Mouse (Mus musculus) hindbrain, postnatal 0 days (tissue): ENCODE results near the gene Epm2a. TPM values are rescaled to one million over a fixed set of nuclear protein-coding genes. Genes with fewer than 3 reads are reported as not detected.
"Not testable (repeated sequence)": the region's sequence is repeated elsewhere in the genome, so short reads cannot be mapped to it uniquely, and the experiment has no call there.

Source experiments
- ATAC-seq: fragments of 200-750 bp; cut with Nextera tagmentation; 2 replicates; pipeline ENCODE4 v1.8.0; 2017; ENCODE audit warnings: mild to moderate bottlenecking, moderate TSS enrichment, moderate library complexity
- DNase-seq: peaks from one replicate; pipeline ENCODE4 v3.0.0-alpha.2; 2015; ENCODE audit warnings: low spot score
- H3K27ac ChIP-seq: fragments of 300-500 bp; sonication (generic); 2 replicates; pipeline ENCODE4 v1.5.1; 2014; ENCODE audit warnings: mild to moderate bottlenecking
- H3K27me3 ChIP-seq: fragments of 300-500 bp; sonication (generic); 2 replicates; pipeline ENCODE4 v1.6.1; 2014; ENCODE audit warnings: low read length, mixed read lengths; ENCODE audit not compliant: insufficient read depth
- H3K36me3 ChIP-seq: fragments of 300-500 bp; sonication (generic); 2 replicates; pipeline ENCODE4 v1.6.1; 2014; ENCODE audit warnings: low read length, mixed read lengths; ENCODE audit not compliant: insufficient read depth
- H3K4me1 ChIP-seq: fragments of 300-500 bp; sonication (generic); 2 replicates; pipeline ENCODE4 v1.6.1; 2014; ENCODE audit warnings: antibody characterized with exemption, low read length, mixed read lengths; ENCODE audit not compliant: insufficient read depth
- H3K4me2 ChIP-seq: fragments of 300-500 bp; sonication (generic); 2 replicates; pipeline ENCODE4 v1.6.1; 2014; ENCODE audit warnings: low read depth, mild to moderate bottlenecking, low read length, moderate library complexity, mixed read lengths
- H3K4me3 ChIP-seq: fragments of 300-500 bp; sonication (generic); 2 replicates; pipeline ENCODE4 v1.5.1; 2014; ENCODE audit warnings: low read length
- H3K9ac ChIP-seq: fragments of 300-500 bp; sonication (generic); replicated peaks from 2 replicates; pipeline ENCODE4 v1.6.1; 2014; ENCODE audit warnings: mild to moderate bottlenecking, low read length, moderate library complexity, mixed read lengths
- H3K9me3 ChIP-seq: fragments of 300-500 bp; sonication (generic); 2 replicates; pipeline ENCODE4 v1.6.1; 2016; ENCODE audit warnings: low read length, mixed read lengths
- CTCF ChIP-seq: IDR thresholded peaks from 2 replicates; pipeline ENCODE4 v1.5.1; 2016; ENCODE audit warnings: antibody characterized with exemption, control low read depth, low read depth
- WGBS: fragments of 180-500 bp; shearing (Covaris S2); extraction: QIAGEN DNeasy Blood & Tissue Kit; methylation state at CpG from one replicate; pipeline ENCODE4 v1.1.7; 2014; 5-methylcytosine and 5-hydroxymethylcytosine counted together
- polyA plus RNA-seq: library from polyadenylated mRNA; unstranded; fragments of >200 nt; fragmentation: Nextera tagmentation; extraction: Ambion mirVana; gene quantifications from 2 replicates; pipeline ENCODE4 v1.2.1, GENCODE M21; 2015
- total RNA-seq: library from RNA; depleted of rRNA; stranded (reverse); fragments of >200 nt; gene quantifications from 2 replicates; pipeline ENCODE4 v1.2.3, GENCODE M21; 2014

Gene Epm2a
- total and polyA plus RNA-seq, 2 experiments from 2014 or later: 4.3 to 33.1 TPM

DNA sequence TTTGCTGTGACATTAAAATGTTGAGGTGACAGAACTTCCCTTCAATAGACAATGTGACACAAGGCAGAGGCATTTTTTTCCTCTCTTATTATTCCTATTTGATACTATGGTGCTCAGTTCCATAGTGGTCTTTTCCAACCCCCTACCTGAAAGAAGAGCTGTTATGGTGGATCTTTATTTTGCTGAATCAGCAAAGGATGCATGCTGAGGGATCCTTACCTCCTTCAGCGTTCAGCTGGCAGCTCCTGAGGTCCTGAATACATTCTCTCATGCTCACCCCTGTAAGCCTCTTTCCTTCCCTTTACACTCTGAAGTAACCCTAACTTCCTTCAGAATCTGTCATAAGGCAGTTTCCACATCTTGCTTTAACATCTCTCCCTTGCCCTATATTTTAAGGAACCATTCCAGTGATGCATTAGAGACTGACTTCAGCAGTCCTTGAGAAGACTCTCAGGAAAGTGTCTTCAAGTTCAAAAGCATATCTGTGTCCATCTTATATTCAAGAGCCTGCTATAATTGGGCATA is 23.7 kb upstream of the Epm2a start:
- Histone ChIP-seq H3K9ac (no peak overlapping the region), H3K9me3 (no peaks in the 10 kb centered on the region), H3K4me2 (no peak overlapping the region), H3K4me3 (no peak overlapping the region), H3K27me3 (no peaks in the 10 kb centered on the region), H3K36me3 (no peaks in the 10 kb centered on the region), H3K4me1 (no peaks in the 10 kb centered on the region), H3K27ac (no peak overlapping the region)
- ATAC-seq: no peak
- TF ChIP-seq CTCF: no peak
- DNase-seq: no peak
- 77% methylated on average over 1 of the region's 1 CpGs for WGBS

DNA sequence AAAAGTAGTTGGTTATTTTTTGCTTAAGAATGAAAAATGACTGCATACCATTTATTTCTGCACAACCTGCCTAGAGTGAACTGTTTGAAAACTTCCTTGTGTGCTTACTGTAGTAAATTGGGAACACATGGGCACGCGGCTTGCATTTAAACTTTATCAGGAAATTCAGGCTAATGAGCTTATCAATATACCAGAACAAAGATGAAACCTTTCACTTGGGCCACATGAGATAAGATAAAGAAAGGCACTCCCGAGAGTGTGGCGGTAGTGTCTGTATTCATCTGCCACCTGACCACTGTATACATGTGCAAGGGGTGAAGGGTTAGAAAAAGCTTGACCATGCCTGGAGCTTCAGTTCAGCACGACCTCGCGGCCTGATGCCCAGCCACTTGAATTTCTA is 20.9 kb upstream of the Epm2a start:
- no peaks in the 10 kb centered on the region for H3K4me1 ChIP-seq
- ATAC-seq (no peak), DNase-seq (no peak)
- WGBS: 91% methylated on average over 7 of the region's 7 CpGs
- no peak overlapping the region for H3K27ac ChIP-seq
- no peaks in the 10 kb centered on the region for H3K36me3 ChIP-seq
- TF ChIP-seq CTCF: no peak
- H3K27me3 ChIP-seq: no peaks in the 10 kb centered on the region
- no peaks in the 10 kb centered on the region for H3K9me3 ChIP-seq
- H3K4me2 ChIP-seq: no peak overlapping the region
- no peak overlapping the region for H3K4me3 ChIP-seq
- H3K9ac ChIP-seq: no peak overlapping the region

DNA sequence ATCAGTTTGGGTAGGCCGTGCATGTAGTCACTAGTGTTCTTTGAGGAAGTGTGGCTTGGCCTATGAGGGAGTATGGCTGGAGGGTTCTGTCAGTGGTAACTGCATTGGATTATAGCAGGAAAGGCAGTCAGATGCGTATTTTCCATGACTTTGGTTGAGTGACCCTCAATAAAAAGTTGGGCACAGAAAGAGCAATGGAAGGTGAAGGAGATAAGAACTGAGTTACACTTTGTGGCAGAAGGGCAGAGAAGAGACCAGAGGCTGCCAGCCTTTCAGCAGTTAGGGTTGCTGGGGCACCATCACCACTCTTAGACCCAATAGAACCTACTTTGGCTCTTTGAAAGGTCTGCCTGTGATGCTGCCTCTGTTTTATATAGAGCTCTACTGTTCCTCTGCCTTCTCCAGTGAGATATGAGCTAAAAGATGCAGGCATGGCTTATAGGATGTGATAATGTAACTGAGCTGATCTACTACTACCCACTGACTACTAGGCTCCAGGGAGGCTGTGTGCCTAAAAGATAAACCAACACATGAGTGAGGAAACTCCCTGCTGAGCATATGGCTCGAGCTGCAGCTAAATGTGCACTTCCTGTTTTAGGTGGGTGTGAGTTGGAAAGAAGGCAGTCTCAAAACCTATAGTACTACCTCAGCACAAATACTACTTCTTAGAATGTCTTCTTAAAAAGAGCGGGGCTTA is 19.9 kb upstream of the Epm2a start:
- no peak for ATAC-seq
- Histone ChIP-seq H3K36me3 (no peaks in the 10 kb centered on the region), H3K9ac (no peak overlapping the region), H3K27me3 (no peaks in the 10 kb centered on the region), H3K4me3 (no peak overlapping the region), H3K27ac (no peak overlapping the region), H3K9me3 (no peaks in the 10 kb centered on the region), H3K4me1 (no peaks in the 10 kb centered on the region), H3K4me2 (no peak overlapping the region)
- TF ChIP-seq CTCF: no peak
- DNase-seq: no peak
- WGBS: 78% methylated on average over 4 of the region's 4 CpGs

DNA sequence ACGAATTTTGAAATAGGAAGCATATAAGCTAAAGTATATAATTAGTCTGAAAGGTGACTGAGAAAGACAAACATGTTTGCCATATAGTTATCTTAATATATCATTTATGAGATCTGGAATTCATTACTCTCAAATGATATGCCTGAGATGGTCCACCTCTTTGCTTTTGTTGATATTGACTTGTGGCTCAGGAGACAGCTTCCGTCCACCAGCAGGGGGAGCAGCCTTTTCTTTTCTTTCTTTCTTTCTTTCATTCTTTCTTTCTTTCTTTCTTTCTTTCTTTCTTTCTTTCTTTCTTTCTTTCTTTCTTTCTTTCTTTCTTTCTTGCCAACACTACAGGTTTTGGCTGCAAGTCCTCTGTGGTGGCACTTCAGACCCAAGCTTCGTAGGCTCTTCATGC is 16.7 kb upstream of the Epm2a start:
- H3K4me3 ChIP-seq: no peak overlapping the region
- no peaks in the 10 kb centered on the region for H3K4me1 ChIP-seq
- H3K4me2 ChIP-seq: no peak overlapping the region
- no peak overlapping the region for H3K9ac ChIP-seq
- H3K36me3 ChIP-seq: no peaks in the 10 kb centered on the region
- DNase-seq (no peak), ATAC-seq (no peak)
- no peak overlapping the region for H3K27ac ChIP-seq
- WGBS: 97% methylated on average over 3 of the region's 3 CpGs
- H3K27me3 ChIP-seq: no peaks in the 10 kb centered on the region
- TF ChIP-seq CTCF: peak; percentile 58
- H3K9me3 ChIP-seq: no peaks in the 10 kb centered on the region

DNA sequence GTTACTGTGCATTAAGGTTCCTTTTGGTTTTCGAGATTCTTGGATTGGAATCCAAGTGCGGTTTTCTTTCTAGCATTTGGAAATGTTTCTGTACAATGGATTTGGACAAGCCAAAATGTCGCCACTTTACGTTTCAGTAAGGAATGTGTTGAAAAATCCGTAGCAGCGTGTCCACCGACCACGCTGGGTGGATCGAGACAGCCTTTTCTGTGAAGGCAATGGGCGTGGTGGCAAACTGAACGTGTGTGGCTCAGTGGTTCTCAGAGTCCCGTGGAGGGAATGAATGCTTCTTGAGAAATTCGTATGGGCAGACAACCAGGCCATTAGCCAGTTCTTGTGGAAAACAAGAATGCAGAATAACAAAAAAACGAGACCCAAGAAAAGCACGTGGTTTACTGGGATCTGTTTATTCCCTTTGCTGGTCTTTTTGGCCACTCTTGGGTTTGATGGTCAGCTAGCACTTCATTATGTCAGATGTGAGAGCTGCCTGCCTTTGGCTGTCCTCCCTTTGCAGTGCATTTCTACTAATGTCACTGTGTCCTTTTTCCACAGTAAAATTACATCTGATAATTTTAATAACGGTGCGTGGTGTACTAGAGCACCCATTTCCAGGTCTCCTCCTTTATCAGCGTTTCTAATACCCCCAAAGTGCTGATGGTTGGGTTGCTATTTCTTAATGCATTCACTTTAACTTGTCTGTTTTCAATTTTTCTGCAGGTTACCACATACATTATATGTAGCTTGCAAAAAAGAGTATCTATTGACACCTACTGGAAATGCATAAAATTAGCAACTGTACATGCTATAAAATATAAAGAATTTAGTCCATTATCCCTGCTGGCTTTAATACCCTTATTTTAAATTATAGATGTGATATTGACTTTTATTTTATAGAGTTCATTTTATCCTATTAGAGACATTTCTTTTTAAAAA is 1.6 kb downstream of the Epm2a start:
- 72% methylated on average over 18 of the region's 18 CpGs for WGBS

DNA sequence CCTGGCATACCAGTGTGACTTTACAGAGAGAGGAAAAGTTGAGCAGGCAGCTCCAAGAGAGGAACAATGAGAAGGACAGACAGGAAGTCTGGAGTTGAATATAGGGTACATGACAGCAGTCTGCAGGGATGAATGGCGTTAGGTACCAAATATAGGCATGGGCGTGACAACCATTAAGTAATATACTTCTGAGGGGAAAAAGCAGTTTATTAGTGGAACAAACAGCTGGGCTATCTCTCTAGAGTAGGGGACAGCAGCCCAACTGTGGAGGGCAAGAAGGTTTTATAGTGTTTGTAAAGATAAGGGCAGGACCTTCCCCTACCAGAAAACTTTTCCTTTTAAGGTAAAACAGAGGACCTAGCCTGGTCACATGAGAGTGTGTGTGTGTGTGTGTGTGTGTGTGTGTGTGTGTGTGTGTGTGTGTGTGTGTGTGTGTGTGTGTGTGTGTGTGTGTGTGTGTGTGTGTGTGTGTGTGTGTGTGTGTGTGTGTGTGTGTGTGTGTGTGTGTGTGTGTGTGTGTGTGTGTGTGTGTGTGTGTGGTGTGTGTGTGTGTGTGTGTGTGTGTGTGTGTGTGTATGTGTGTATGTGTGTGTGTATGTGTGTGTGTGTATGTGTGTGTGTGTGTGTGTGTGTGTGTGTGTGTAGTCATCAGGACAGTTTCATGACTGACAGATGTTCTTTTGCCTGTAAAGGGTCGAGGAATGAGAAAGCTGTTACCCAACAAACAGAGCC is 7.2 kb downstream of the Epm2a start:
- H3K27me3 ChIP-seq, H3K9ac ChIP-seq, H3K36me3 ChIP-seq, H3K9me3 ChIP-seq, H3K4me2 ChIP-seq, H3K4me1 ChIP-seq, H3K27ac ChIP-seq, H3K4me3 ChIP-seq, ATAC-seq, DNase-seq: not testable (repeated sequence)
- WGBS: 78% methylated on average over 3 of the region's 3 CpGs

More for the DNA sequence above, 1.6 kb downstream of the Epm2a start:
- Histone ChIP-seq H3K4me2 (peak overlapping the region; percentile 68; the same call in 1 of the 2 replicates), H3K4me1 (no peaks in the 10 kb centered on the region), H3K9me3 (no peaks in the 10 kb centered on the region), H3K4me3 (no peak overlapping the region), H3K36me3 (no peaks in the 10 kb centered on the region), H3K27me3 (no peaks in the 10 kb centered on the region), H3K9ac (no peak overlapping the region; the same call in 1 of the 2 replicates), H3K27ac (no peak overlapping the region)
- peak; percentile 31; the same call in 1 of the 2 replicates for TF ChIP-seq CTCF
- DNase-seq (no peak), ATAC-seq (no peak)
